Mouse (Mus musculus) MEL (cell line): ENCODE results near the gene Ube2o. TPM values are rescaled to one million over a fixed set of nuclear protein-coding genes. Genes with fewer than 3 reads are reported as not detected.

Experiments
- DNase-seq: peaks from one replicate; pipeline ENCODE4 v3.0.0; 2011; ENCODE audit warnings: low read depth, low spot score
- H3K27ac ChIP-seq: 2 replicates; pipeline ENCODE4 v1.5.1; 2012; ENCODE audit warnings: low read depth, mild to moderate bottlenecking, control low read depth, low read length, moderate library complexity; ENCODE audit not compliant: control insufficient read depth
- H3K27me3 ChIP-seq, 2 experiments: fragments of 150-350 bp in 1 of 2; sonication (generic) in 1 of 2; 2 replicates each; pipeline ENCODE4 v1.6.1; 2012; ENCODE audit warnings: low read length in 2 of 2, mild to moderate bottlenecking in 2 of 2, improper control_type of control experiment in 1 of 2, moderate library complexity in 1 of 2; ENCODE audit not compliant: insufficient read depth in 2 of 2, control insufficient read depth in 1 of 2
- H3K36me3 ChIP-seq, 2 experiments: 2 replicates each; pipeline ENCODE4 v1.6.1; 2012 to 2014; ENCODE audit warnings: low read length in 2 of 2, improper control_type of control experiment in 1 of 2, inconsistent platforms in 1 of 2, mild to moderate bottlenecking in 1 of 2; ENCODE audit not compliant: insufficient read depth in 2 of 2, control insufficient read depth in 1 of 2
- H3K4me1 ChIP-seq, 2 experiments: fragments of 150-350 bp in 1 of 2; sonication (generic) in 1 of 2; 2 replicates each; pipeline ENCODE4 v1.6.1; 2012; ENCODE audit warnings: low read length in 2 of 2, improper control_type of control experiment in 1 of 2, mild to moderate bottlenecking in 1 of 2; ENCODE audit not compliant: insufficient read depth in 2 of 2, control insufficient read depth in 1 of 2
- H3K4me3 ChIP-seq, 2 experiments: fragments of 150-350 bp in 1 of 2; sonication (generic) in 1 of 2; 2 replicates each; pipeline ENCODE4 v1.5.1; 2012; ENCODE audit warnings: low read depth in 2 of 2, low read length in 2 of 2, mild to moderate bottlenecking in 2 of 2, moderate library complexity in 2 of 2, control low read depth in 1 of 2, improper control_type of control experiment in 1 of 2; ENCODE audit not compliant: control insufficient read depth in 1 of 2, insufficient read depth in 1 of 2
- H3K79me2 ChIP-seq: 2 replicates; pipeline ENCODE4 v1.6.1; 2012; ENCODE audit warnings: mild to moderate bottlenecking, low read length, moderate library complexity; ENCODE audit not compliant: control insufficient read depth, poor library complexity, insufficient read depth
- H3K9ac ChIP-seq: 2 replicates; pipeline ENCODE4 v1.6.1; 2012; ENCODE audit warnings: low read depth, mild to moderate bottlenecking, control low read depth, low read length, moderate library complexity; ENCODE audit not compliant: control insufficient read depth, poor library complexity, severe bottlenecking
- H3K9me3 ChIP-seq: fragments of 150-350 bp; sonication (generic); replicated peaks from 2 replicates; pipeline ENCODE4 v1.6.1; 2012; ENCODE audit warnings: mild to moderate bottlenecking, low read length, improper control_type of control experiment, moderate library complexity; ENCODE audit not compliant: insufficient read depth
- BHLHE40 ChIP-seq: IDR thresholded peaks from 2 replicates; pipeline ENCODE4 v1.6.1; 2012; ENCODE audit warnings: low read depth, mild to moderate bottlenecking, inconsistent platforms, low read length, improper control_type of control experiment, borderline replicate concordance
- CHD1 ChIP-seq: IDR thresholded peaks from 2 replicates; pipeline ENCODE4 v1.6.1; 2012; ENCODE audit warnings: low read depth, mild to moderate bottlenecking, inconsistent platforms, low read length, improper control_type of control experiment
- CHD2 ChIP-seq: IDR thresholded peaks from 2 replicates; pipeline ENCODE4 v1.6.1; 2011; ENCODE audit warnings: low read length, improper control_type of control experiment
- CTCF ChIP-seq, 3 experiments: IDR thresholded peaks in 2 of 3; conservative IDR thresholded peaks in 1 of 3; 2 replicates each; pipeline ENCODE4 v1.5.1; 2011 to 2012; ENCODE audit warnings: low read length in 3 of 3, low read depth in 2 of 3, mild to moderate bottlenecking in 2 of 3, improper control_type of control experiment in 1 of 3, inconsistent platforms in 1 of 3, mixed read lengths in 1 of 3, moderate library complexity in 1 of 3; ENCODE audit not compliant: control insufficient read depth in 1 of 3, insufficient read depth in 1 of 3, poor library complexity in 1 of 3, severe bottlenecking in 1 of 3
- E2F4 ChIP-seq: IDR thresholded peaks from 2 replicates; pipeline ENCODE4 v1.6.1; 2011; ENCODE audit warnings: low read depth, low read length, improper control_type of control experiment, borderline replicate concordance
- ELF1 ChIP-seq: IDR thresholded peaks from 2 replicates; pipeline ENCODE4 v1.6.1; 2014; ENCODE audit warnings: low read depth, mild to moderate bottlenecking, inconsistent platforms, low read length, improper control_type of control experiment, moderate library complexity
- EP300 ChIP-seq, 2 experiments: IDR thresholded peaks; 2 replicates each; pipeline ENCODE4 v1.6.1; 2011; ENCODE audit warnings: improper control_type of control experiment in 2 of 2, low read length in 2 of 2, low read depth in 1 of 2, mild to moderate bottlenecking in 1 of 2
- ETS1 ChIP-seq: IDR thresholded peaks from 2 replicates; pipeline ENCODE4 v1.6.1; 2012; ENCODE audit warnings: low read depth, mild to moderate bottlenecking, inconsistent platforms, low read length, improper control_type of control experiment, moderate library complexity
- GABPA ChIP-seq: IDR thresholded peaks from 2 replicates; pipeline ENCODE4 v1.6.1; 2012; ENCODE audit warnings: low read depth, mild to moderate bottlenecking, inconsistent platforms, low read length, improper control_type of control experiment, moderate library complexity
- GATA1 ChIP-seq: IDR thresholded peaks from 2 replicates; pipeline ENCODE4 v1.6.1; 2011; ENCODE audit warnings: low read depth, low read length, improper control_type of control experiment
- HCFC1 ChIP-seq: IDR thresholded peaks from 2 replicates; pipeline ENCODE4 v1.6.1; 2012; ENCODE audit warnings: low read depth, mild to moderate bottlenecking, inconsistent platforms, low read length, improper control_type of control experiment, moderate library complexity
- JUND ChIP-seq: IDR thresholded peaks from 2 replicates; pipeline ENCODE4 v1.6.1; 2011; ENCODE audit warnings: low read depth, mild to moderate bottlenecking, improper control_type of control experiment, low read length
- MAX ChIP-seq: IDR thresholded peaks from 2 replicates; pipeline ENCODE4 v1.6.1; 2011; ENCODE audit warnings: low read length, improper control_type of control experiment
- MAZ ChIP-seq: IDR thresholded peaks from 2 replicates; pipeline ENCODE4 v1.6.1; 2012; ENCODE audit warnings: low read depth, mild to moderate bottlenecking, inconsistent platforms, low read length, improper control_type of control experiment
- MEF2A ChIP-seq: IDR thresholded peaks from 2 replicates; pipeline ENCODE4 v1.6.1; 2014; ENCODE audit warnings: low read depth, mild to moderate bottlenecking, inconsistent platforms, low read length, improper control_type of control experiment; ENCODE audit not compliant: poor library complexity, insufficient replicate concordance, severe bottlenecking; ENCODE audit errors: extremely low read depth
- MXI1 ChIP-seq: IDR thresholded peaks from 2 replicates; pipeline ENCODE4 v1.6.1; 2011; ENCODE audit warnings: mild to moderate bottlenecking, low read depth, low read length, improper control_type of control experiment
- MYB ChIP-seq: IDR thresholded peaks from 2 replicates; pipeline ENCODE4 v1.6.1; 2011; ENCODE audit warnings: mild to moderate bottlenecking, low read depth, low read length, improper control_type of control experiment
- MYC ChIP-seq: IDR thresholded peaks from 2 replicates; pipeline ENCODE4 v1.6.1; 2011; ENCODE audit warnings: low read depth, mild to moderate bottlenecking, low read length, improper control_type of control experiment, moderate library complexity
- NELFE ChIP-seq: IDR thresholded peaks from 2 replicates; pipeline ENCODE4 v1.6.1; 2011; ENCODE audit warnings: low read depth, low read length, improper control_type of control experiment
- NRF1 ChIP-seq: IDR thresholded peaks from 2 replicates; pipeline ENCODE4 v1.6.1; 2014; ENCODE audit warnings: low read depth, mild to moderate bottlenecking, inconsistent platforms, low read length, improper control_type of control experiment, moderate library complexity; ENCODE audit not compliant: poor library complexity, insufficient read depth, severe bottlenecking
- POLR2A ChIP-seq, 2 experiments: IDR thresholded peaks; 2 replicates each; pipeline ENCODE4 v1.6.1; 2011 to 2012; ENCODE audit warnings: low read length in 2 of 2, mild to moderate bottlenecking in 2 of 2, control low read depth in 1 of 2, improper control_type of control experiment in 1 of 2, low read depth in 1 of 2, moderate library complexity in 1 of 2; ENCODE audit not compliant: control insufficient read depth in 1 of 2, insufficient read depth in 1 of 2, poor library complexity in 1 of 2
- POLR2AphosphoS2 ChIP-seq: IDR thresholded peaks from 2 replicates; pipeline ENCODE4 v1.6.1; 2011; ENCODE audit warnings: low read length, improper control_type of control experiment
- POLR2AphosphoS5 ChIP-seq: IDR thresholded peaks from 2 replicates; pipeline ENCODE4 v1.6.1; 2012; ENCODE audit warnings: low read depth, borderline replicate concordance, mild to moderate bottlenecking, inconsistent platforms, low read length, moderate library complexity, mixed read lengths
- RAD21 ChIP-seq: IDR thresholded peaks from 2 replicates; pipeline ENCODE4 v1.6.1; 2011; ENCODE audit warnings: mild to moderate bottlenecking, low read depth, low read length, improper control_type of control experiment
- RCOR1 ChIP-seq: IDR thresholded peaks from 2 replicates; pipeline ENCODE4 v1.6.1; 2012; ENCODE audit warnings: low read depth, mild to moderate bottlenecking, inconsistent platforms, low read length, improper control_type of control experiment
- SIN3A ChIP-seq: IDR thresholded peaks from 2 replicates; pipeline ENCODE4 v1.6.1; 2012; ENCODE audit warnings: low read length, improper control_type of control experiment, inconsistent platforms
- SMC3 ChIP-seq: IDR thresholded peaks from 2 replicates; pipeline ENCODE4 v1.6.1; 2011; ENCODE audit warnings: low read depth, low read length, improper control_type of control experiment
- TAL1 ChIP-seq: IDR thresholded peaks from 2 replicates; pipeline ENCODE4 v1.6.1; 2012; ENCODE audit warnings: mild to moderate bottlenecking, inconsistent platforms, low read length, moderate library complexity, mixed read lengths
- TBP ChIP-seq: IDR thresholded peaks from 2 replicates; pipeline ENCODE4 v1.8.0; 2011; ENCODE audit warnings: low read depth, low read length, improper control_type of control experiment
- TCF12 ChIP-seq: IDR thresholded peaks from 2 replicates; pipeline ENCODE4 v1.6.1; 2014; ENCODE audit warnings: low read depth, mild to moderate bottlenecking, inconsistent platforms, low read length, improper control_type of control experiment, moderate library complexity
- UBTF ChIP-seq: IDR thresholded peaks from 2 replicates; pipeline ENCODE4 v1.6.1; 2012; ENCODE audit warnings: low read depth, mild to moderate bottlenecking, inconsistent platforms, low read length, improper control_type of control experiment, moderate library complexity, borderline replicate concordance; ENCODE audit not compliant: insufficient read depth
- USF1 ChIP-seq: IDR thresholded peaks from 2 replicates; pipeline ENCODE4 v1.6.1; 2014; ENCODE audit warnings: low read depth, mild to moderate bottlenecking, inconsistent platforms, low read length, improper control_type of control experiment, moderate library complexity
- ZC3H11A ChIP-seq: IDR thresholded peaks from 2 replicates; pipeline ENCODE4 v1.6.1; 2012; ENCODE audit warnings: low read depth, mild to moderate bottlenecking, inconsistent platforms, low read length, improper control_type of control experiment
- ZKSCAN1 ChIP-seq: IDR thresholded peaks from 2 replicates; pipeline ENCODE4 v1.6.1; 2012; ENCODE audit warnings: low read depth, mild to moderate bottlenecking, inconsistent platforms, low read length, improper control_type of control experiment, moderate library complexity
- ZMIZ1 ChIP-seq: IDR thresholded peaks from 2 replicates; pipeline ENCODE4 v1.6.1; 2012; ENCODE audit warnings: low read depth, mild to moderate bottlenecking, inconsistent platforms, low read length, improper control_type of control experiment, moderate library complexity
- ZNF384 ChIP-seq: IDR thresholded peaks from 2 replicates; pipeline ENCODE4 v1.6.1; 2012; ENCODE audit warnings: low read depth, mild to moderate bottlenecking, inconsistent platforms, low read length, improper control_type of control experiment
- polyA plus RNA-seq, 2 experiments: library from polyadenylated mRNA; stranded (reverse) in 1 of 2; unstranded in 1 of 2; fragments of >175 nt in 1 of 2; fragments of >200 nt in 1 of 2; gene quantifications; 2 replicates each; pipeline versions ENCODE4 v1.2.1 to v1.2.4; 2012; ENCODE audit warnings: low replicate concordance in 2 of 2, low read depth in 1 of 2; ENCODE audit not compliant: insufficient read length in 2 of 2, insufficient read depth in 1 of 2, missing spikeins in 1 of 2
- total RNA-seq: library from RNA; depleted of rRNA; stranded (reverse); fragments of 300-350 nt; gene quantifications from 2 replicates; pipeline ENCODE4 v1.2.3, GENCODE M21; 2012

Gene Ube2o
- total and polyA plus RNA-seq, 3 experiments = 22.9 to 42.8 TPM; not detected in 1

GRCm38 (mm10) chr11:116534154-116534865 is 46.9 kb downstream of the Ube2o start:
- Histone ChIP-seq H3K4me1 (peaks cover 8 to 27% of the 10 kb centered on the region in 2 experiments; a peak in 3 of 4 replicates), H3K27ac (peak overlapping the region; percentile 73), H3K27me3 (no peaks in the 10 kb centered on the region), H3K4me3 (peak overlapping the region; percentile 80 to 83), H3K36me3 (peaks cover 3 to 17% of the 10 kb centered on the region in 2 experiments; a peak in 3 of 4 replicates), H3K9ac (peak overlapping the region; percentile 85), H3K9me3 (no peaks in the 10 kb centered on the region), H3K79me2 (peaks cover 35% of the 10 kb centered on the region)
- DNase-seq = peak; percentile 95
- peak; percentile 86 for TF ChIP-seq ZC3H11A
- 0 out of 2 replicates have a peak, but pooled peaks have one; percentile 15 for TF ChIP-seq USF1
- no peak for TF ChIP-seq MYB
- TF ChIP-seq CHD1 = no peak
- TF ChIP-seq RCOR1 = peak; percentile 72; the same call in 1 of the 2 replicates
- no peak for TF ChIP-seq ZMIZ1
- peak; percentile 65 for TF ChIP-seq TBP
- no peak for TF ChIP-seq GATA1
- peak; percentile 88 for TF ChIP-seq SIN3A
- TF ChIP-seq MXI1 = peak; percentile 45; the same call in 1 of the 2 replicates
- no peak for TF ChIP-seq GABPA
- no peak for TF ChIP-seq ETS1
- no peak for TF ChIP-seq NRF1
- peak; percentile 61 for TF ChIP-seq HCFC1
- peak; percentile 86 for TF ChIP-seq POLR2AphosphoS2
- TF ChIP-seq CHD2 = no peak
- peak; percentile 52; the same call in 1 of the 2 replicates for TF ChIP-seq ELF1
- TF ChIP-seq POLR2AphosphoS5 = no peak
- 0 out of 4 replicates have a peak, but pooled peaks of 1 of the 2 experiments have one; percentile 35 for TF ChIP-seq EP300 (IDR thresholded peaks at IDR 0.05; ENCODE audit: low read depth in 1 of 2, low read length in 2 of 2)
- TF ChIP-seq ZKSCAN1 = no peak
- TF ChIP-seq JUND = no peak
- TF ChIP-seq E2F4 = no peak
- TF ChIP-seq UBTF = no peak
- peak; percentile 76 to 83 (median 77) for TF ChIP-seq CTCF (IDR thresholded peaks at IDR 0.05 in 2 of 3, conservative IDR thresholded peaks at IDR 0.05 in 1 of 3; ENCODE audit: control insufficient read depth in 1 of 3, insufficient read depth in 1 of 3, low read depth in 2 of 3, low read length in 3 of 3, poor library complexity in 1 of 3, severe bottlenecking in 1 of 3)
- TF ChIP-seq MAX = peak; percentile 25
- peak; percentile 75 for TF ChIP-seq SMC3
- no peak for TF ChIP-seq TAL1
- TF ChIP-seq MEF2A = no peak
- peak; percentile 72; the same call in 1 of the 2 replicates for TF ChIP-seq MAZ
- TF ChIP-seq MYC = peak; percentile 13; the same call in 1 of the 2 replicates
- TF ChIP-seq ZNF384 = no peak; the same call in 1 of the 2 replicates
- no peak for TF ChIP-seq BHLHE40
- peak; percentile 8 to 63; a peak in 1 of 4 replicates for TF ChIP-seq POLR2A (IDR thresholded peaks at IDR 0.05; ENCODE audit: control insufficient read depth in 1 of 2, insufficient read depth in 1 of 2, low read depth in 1 of 2, low read length in 2 of 2, poor library complexity in 1 of 2)
- peak; percentile 8; the same call in 1 of the 2 replicates for TF ChIP-seq TCF12
- peak; percentile 58 for TF ChIP-seq NELFE
- TF ChIP-seq RAD21 = peak; percentile 82
